Mouse (Mus musculus): ENCODE data around the gene Bod1l. TPM values are rescaled to one million over a fixed set of nuclear protein-coding genes. Genes with fewer than 3 reads are reported as not detected.

Gene Bod1l
- polyA plus RNA-seq, 1 experiment: 3.4 TPM

- peaks cover 11% of the 10 kb centered on the region for H3K27me3 ChIP-seq (ENCODE audit: control insufficient read depth, insufficient read depth, insufficient read length)
Observed at GRCm38 (mm10) chr5:41744898-41745780, 99.0 kb downstream of the Bod1l start.

DNA sequence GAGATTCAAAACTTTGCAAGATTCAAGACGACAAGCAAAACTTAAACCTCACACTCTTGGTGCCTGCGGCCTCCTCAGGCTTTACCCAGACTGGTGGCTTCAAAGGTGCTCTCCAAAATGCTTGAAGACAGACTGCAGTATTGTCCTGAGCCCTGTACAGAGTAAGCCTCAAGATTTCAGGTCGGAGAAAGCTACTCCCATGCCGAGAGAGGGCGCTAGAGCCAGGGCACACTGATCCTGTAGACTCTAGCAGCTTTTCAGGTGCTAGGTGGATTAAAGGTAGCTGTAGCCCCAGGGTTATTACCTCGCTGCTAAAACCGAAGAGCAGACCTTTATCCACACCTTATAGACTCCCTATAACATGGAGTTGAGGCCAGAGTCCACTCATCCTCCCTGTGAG is 99.9 kb downstream of the Bod1l start:
- no peak overlapping the region for H3K4me3 ChIP-seq
- no peaks in the 10 kb centered on the region for H3K36me3 ChIP-seq (ENCODE audit: control insufficient read depth, insufficient read depth)
- no peak overlapping the region for H3K4me2 ChIP-seq (ENCODE audit: low read depth)
- TF ChIP-seq MAX (IDR thresholded peaks at IDR 0.05; ENCODE audit: low read depth): no peak
- TF ChIP-seq MYOG (IDR thresholded peaks at IDR 0.05; ENCODE audit: control insufficient read depth in 1 of 3, insufficient read depth in 1 of 3, insufficient read length in 2 of 3, low read depth in 2 of 3): no peak
- no peak for TF ChIP-seq SRF (IDR thresholded peaks at IDR 0.05; ENCODE audit: control insufficient read depth, insufficient read length, low read depth)
- TF ChIP-seq REST (IDR thresholded peaks at IDR 0.05; ENCODE audit: insufficient read depth, insufficient read length): no peak
- TF ChIP-seq USF1 (IDR thresholded peaks at IDR 0.05; ENCODE audit: low read depth): no peak
- TF ChIP-seq E2F4 (IDR thresholded peaks at IDR 0.05; ENCODE audit: insufficient read depth): no peak
- no peak for TF ChIP-seq MYOD1 (IDR thresholded peaks at IDR 0.05; ENCODE audit: control insufficient read depth in 1 of 3, insufficient read length in 2 of 3, low read depth in 2 of 3)
- TF ChIP-seq POLR2A (IDR thresholded peaks at IDR 0.05; ENCODE audit: insufficient read length, low read depth): no peak
- TF ChIP-seq CEBPB (IDR thresholded peaks at IDR 0.05; ENCODE audit: insufficient read depth, poor library complexity, severe bottlenecking): no peak
- TF ChIP-seq TCF3 (IDR thresholded peaks at IDR 0.05; ENCODE audit: insufficient read length, low read depth): no peak
- no peak for TF ChIP-seq POLR2AphosphoS2 (IDR thresholded peaks at IDR 0.05; ENCODE audit: insufficient read length, low read depth)
- no peak for TF ChIP-seq TCF12 (IDR thresholded peaks at IDR 0.05; ENCODE audit: insufficient read depth, poor library complexity, severe bottlenecking)
- H3ac ChIP-seq (ENCODE audit: control insufficient read depth, insufficient read length): no peak overlapping the region
- H3K27me3 ChIP-seq (ENCODE audit: control insufficient read depth, insufficient read depth, insufficient read length): peaks cover 11% of the 10 kb centered on the region
- no peaks in the 10 kb centered on the region for H3K79me2 ChIP-seq (ENCODE audit: control insufficient read depth, insufficient read depth)

More at GRCm38 (mm10) chr5:41744898-41745780, 99.0 kb downstream of the Bod1l start:
- H3ac ChIP-seq (ENCODE audit: control insufficient read depth, insufficient read length): no peak overlapping the region
- H3K4me2 ChIP-seq (ENCODE audit: low read depth): no peak overlapping the region
- TF ChIP-seq MYOG (IDR thresholded peaks at IDR 0.05; ENCODE audit: control insufficient read depth in 1 of 3, insufficient read depth in 1 of 3, insufficient read length in 2 of 3, low read depth in 2 of 3): no peak
- no peaks in the 10 kb centered on the region for H3K79me2 ChIP-seq (ENCODE audit: control insufficient read depth, insufficient read depth)
- H3K4me3 ChIP-seq: no peak overlapping the region
- H3K36me3 ChIP-seq (ENCODE audit: control insufficient read depth, insufficient read depth): no peaks in the 10 kb centered on the region

DNA sequence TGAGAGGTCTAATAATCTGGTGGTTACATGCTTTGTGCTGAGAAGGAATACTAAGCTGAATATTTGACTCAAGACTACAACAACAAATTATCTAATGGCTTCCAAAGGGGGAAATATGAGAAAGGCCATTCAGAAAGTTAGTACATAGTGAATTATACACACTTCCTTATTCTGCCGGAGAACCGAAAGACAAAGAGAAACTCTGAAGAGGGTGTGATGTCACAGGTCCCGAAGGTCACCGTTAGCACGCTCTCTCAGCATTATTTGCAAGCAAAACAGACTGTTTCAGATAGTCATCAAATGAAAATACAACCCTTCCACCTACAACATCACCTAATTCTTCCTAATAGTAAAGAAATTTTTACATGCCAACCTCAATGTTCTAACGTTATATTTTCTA is 105.3 kb downstream of the Bod1l start:
- Histone ChIP-seq H3ac (ENCODE audit: control insufficient read depth, insufficient read length) (no peak overlapping the region), H3K79me2 (ENCODE audit: control insufficient read depth, insufficient read depth) (no peaks in the 10 kb centered on the region), H3K36me3 (ENCODE audit: control insufficient read depth, insufficient read depth) (no peaks in the 10 kb centered on the region), H3K27me3 (ENCODE audit: control insufficient read depth, insufficient read depth, insufficient read length) (no peaks in the 10 kb centered on the region), H3K4me3 (no peak overlapping the region), H3K4me2 (ENCODE audit: low read depth) (no peak overlapping the region)
- TF ChIP-seq E2F4 (IDR thresholded peaks at IDR 0.05; ENCODE audit: insufficient read depth): no peak
- TF ChIP-seq MYOD1 (IDR thresholded peaks at IDR 0.05; ENCODE audit: control insufficient read depth in 1 of 3, insufficient read length in 2 of 3, low read depth in 2 of 3): no peak
- no peak for TF ChIP-seq POLR2A (IDR thresholded peaks at IDR 0.05; ENCODE audit: insufficient read length, low read depth)
- TF ChIP-seq MYOG (IDR thresholded peaks at IDR 0.05; ENCODE audit: control insufficient read depth in 1 of 3, insufficient read depth in 1 of 3, insufficient read length in 2 of 3, low read depth in 2 of 3): no peak
- TF ChIP-seq CEBPB (IDR thresholded peaks at IDR 0.05; ENCODE audit: insufficient read depth, poor library complexity, severe bottlenecking): no peak
- no peak for TF ChIP-seq SRF (IDR thresholded peaks at IDR 0.05; ENCODE audit: control insufficient read depth, insufficient read length, low read depth)
- TF ChIP-seq TCF3 (IDR thresholded peaks at IDR 0.05; ENCODE audit: insufficient read length, low read depth): no peak
- TF ChIP-seq REST (IDR thresholded peaks at IDR 0.05; ENCODE audit: insufficient read depth, insufficient read length): no peak
- no peak for TF ChIP-seq POLR2AphosphoS2 (IDR thresholded peaks at IDR 0.05; ENCODE audit: insufficient read length, low read depth)
- TF ChIP-seq TCF12 (IDR thresholded peaks at IDR 0.05; ENCODE audit: insufficient read depth, poor library complexity, severe bottlenecking): no peak
- no peak for TF ChIP-seq MAX (IDR thresholded peaks at IDR 0.05; ENCODE audit: low read depth)
- TF ChIP-seq USF1 (IDR thresholded peaks at IDR 0.05; ENCODE audit: low read depth): no peak

Other genes starting within 250 kb of the Bod1l start
- gene Rab28, start 136.2 kb downstream of the Bod1l start, polyA plus RNA-seq (2012; fragmentation: generic; extraction: Trizol): 48.6 TPM
- 0.11 TPM for gene Nkx3-2, start 79.8 kb downstream of the Bod1l start, polyA plus RNA-seq (2012; fragmentation: generic; extraction: Trizol)
- gene Gm16223, start 223.6 kb upstream of the Bod1l start, polyA plus RNA-seq (2012; fragmentation: generic; extraction: Trizol): 0.04 TPM